Mouse (Mus musculus) C2C12 (cell line): ENCODE measurements around the gene Rere. TPM values are rescaled to one million over a fixed set of nuclear protein-coding genes. Genes with fewer than 3 reads are reported as not detected.

Experiments used
- H3K27me3 ChIP-seq: one replicate; pipeline ENCODE4 v1.6.1; 2011; ENCODE audit not compliant: control insufficient read depth, insufficient read depth, insufficient read length
- H3K36me3 ChIP-seq: one replicate; pipeline ENCODE4 v1.6.1; 2011; ENCODE audit not compliant: control insufficient read depth, insufficient read depth
- H3K4me3 ChIP-seq: one replicate; pipeline ENCODE4 v1.5.1; 2011; ENCODE audit warnings: mild to moderate bottlenecking, control low read depth; ENCODE audit not compliant: poor library complexity, insufficient read depth, severe bottlenecking
- H3K79me2 ChIP-seq: one replicate; pipeline ENCODE4 v1.6.1; 2011; ENCODE audit not compliant: control insufficient read depth, insufficient read depth
- H3K79me3 ChIP-seq: one replicate; pipeline ENCODE4 v1.6.1; 2011; ENCODE audit warnings: low read depth, control low read depth
- H3ac ChIP-seq: one replicate; pipeline ENCODE3; 2011; ENCODE audit warnings: low read depth; ENCODE audit not compliant: control insufficient read depth, insufficient read length
- CEBPB ChIP-seq: IDR thresholded peaks from one replicate; pipeline ENCODE4 v1.6.1; 2011; ENCODE audit warnings: low read depth, mild to moderate bottlenecking, control low read depth, moderate library complexity
- CTCF ChIP-seq: IDR thresholded peaks from one replicate; pipeline ENCODE4 v1.5.1; 2011; ENCODE audit not compliant: control insufficient read depth, insufficient read depth, insufficient read length
- FOSL1 ChIP-seq: IDR thresholded peaks from one replicate; pipeline ENCODE4 v1.8.0; 2011; ENCODE audit warnings: mild to moderate bottlenecking, low read length; ENCODE audit not compliant: poor library complexity, insufficient read depth, severe bottlenecking
- MAX ChIP-seq: IDR thresholded peaks from one replicate; pipeline ENCODE4 v1.6.1; 2011; ENCODE audit warnings: mild to moderate bottlenecking, control low read depth
- MYOD1 ChIP-seq: IDR thresholded peaks from one replicate; pipeline ENCODE4 v1.6.1; 2011; ENCODE audit warnings: low read depth; ENCODE audit not compliant: control insufficient read depth, insufficient read length
- MYOG ChIP-seq: IDR thresholded peaks from one replicate; pipeline ENCODE4 v1.6.1; 2011; ENCODE audit not compliant: control insufficient read depth, insufficient read length; ENCODE audit errors: extremely low read depth
- USF1 ChIP-seq: IDR thresholded peaks from one replicate; pipeline ENCODE4 v1.6.1; 2011; ENCODE audit warnings: low read depth, mild to moderate bottlenecking, control low read depth, moderate library complexity
- polyA plus RNA-seq: library from polyadenylated mRNA; unstranded; fragments of >200 nt; fragmentation: generic; extraction: Trizol; gene quantifications from one replicate; pipeline ENCODE4 v1.2.1, GENCODE M21; 2012; ENCODE audit warnings: missing spikeins

Gene Rere
- polyA plus RNA-seq, 1 experiment = 27.1 TPM

DNA sequence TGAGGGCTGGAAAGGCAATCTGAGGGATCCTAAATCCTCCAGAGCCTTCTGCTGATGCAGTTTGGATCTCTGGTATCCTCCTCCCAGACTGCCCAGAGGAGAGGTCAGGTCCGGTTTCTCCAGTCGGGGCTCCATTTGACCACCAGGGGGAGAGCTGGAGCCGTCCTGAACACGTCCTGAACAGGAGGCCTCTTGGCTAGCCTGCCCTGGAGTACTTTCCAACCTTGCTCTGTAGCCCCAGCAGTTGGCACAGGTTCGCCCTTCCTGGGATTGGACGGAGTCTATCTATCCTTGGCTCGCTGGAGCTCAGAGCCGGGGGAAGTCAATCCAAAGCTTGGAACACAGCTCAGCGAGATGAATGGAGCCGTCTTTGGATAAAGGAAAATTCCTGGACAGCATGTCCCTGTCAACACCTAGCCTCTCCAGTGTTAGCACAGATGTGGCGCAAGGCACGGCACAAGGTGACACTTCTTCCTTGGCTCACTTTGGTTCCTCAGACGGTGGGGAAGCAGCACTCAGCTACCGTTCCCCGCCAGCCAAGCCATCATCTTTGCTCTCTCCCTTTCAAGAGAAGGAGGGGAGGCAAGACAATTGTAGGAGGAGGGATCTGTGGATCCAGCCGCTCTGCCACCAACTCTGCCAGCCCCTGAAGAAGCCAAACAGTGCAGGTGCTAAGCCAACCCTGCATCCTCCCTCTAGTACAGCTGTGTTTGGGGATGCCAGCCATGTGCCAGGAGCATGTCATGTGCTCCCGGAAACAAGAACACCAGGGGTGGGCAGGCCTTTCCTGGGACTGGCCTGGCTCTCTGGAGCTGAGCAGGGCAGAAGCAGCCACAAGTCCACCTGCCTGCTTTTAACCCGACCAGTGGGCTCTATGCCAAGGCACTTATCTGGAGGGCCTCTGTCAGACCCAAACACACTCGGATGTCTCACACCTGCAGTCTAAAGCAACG lies 23.9 kb upstream of the Rere start:
- Histone ChIP-seq H3K27me3 (no peaks in the 10 kb centered on the region), H3ac (no peak overlapping the region), H3K4me3 (no peak overlapping the region), H3K79me2 (no peaks in the 10 kb centered on the region), H3K79me3 (no peaks in the 10 kb centered on the region), H3K36me3 (peaks cover 8% of the 10 kb centered on the region)
- TF ChIP-seq CEBPB (no peak), CTCF (peak; percentile 63)

DNA sequence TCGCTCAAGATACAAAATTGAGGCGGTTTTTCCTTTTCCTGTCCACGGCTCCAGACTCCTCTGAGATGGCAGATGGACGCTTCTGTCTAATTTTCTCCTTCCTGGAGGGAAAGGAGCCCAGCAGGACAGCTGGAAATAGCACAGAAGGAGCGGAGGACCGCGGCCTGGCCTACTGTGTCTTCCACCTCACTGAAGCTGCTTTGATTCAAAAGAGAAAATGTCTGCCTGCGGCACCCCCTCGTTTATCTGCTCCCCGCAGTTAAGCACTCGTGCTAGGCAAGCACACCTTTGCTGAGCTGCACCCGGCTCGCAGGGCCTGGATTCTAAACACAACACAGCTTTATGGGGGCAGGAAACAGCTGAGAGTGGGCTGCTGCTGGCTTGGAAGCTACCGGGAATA lies 23.1 kb upstream of the Rere start:
- Histone ChIP-seq H3K79me3 (no peaks in the 10 kb centered on the region), H3ac (no peak overlapping the region), H3K79me2 (no peaks in the 10 kb centered on the region), H3K27me3 (no peaks in the 10 kb centered on the region), H3K36me3 (peaks cover 3% of the 10 kb centered on the region), H3K4me3 (no peak overlapping the region)
- TF ChIP-seq MYOG (no peak), CTCF (no peak), USF1 (no peak), MAX (no peak)

DNA sequence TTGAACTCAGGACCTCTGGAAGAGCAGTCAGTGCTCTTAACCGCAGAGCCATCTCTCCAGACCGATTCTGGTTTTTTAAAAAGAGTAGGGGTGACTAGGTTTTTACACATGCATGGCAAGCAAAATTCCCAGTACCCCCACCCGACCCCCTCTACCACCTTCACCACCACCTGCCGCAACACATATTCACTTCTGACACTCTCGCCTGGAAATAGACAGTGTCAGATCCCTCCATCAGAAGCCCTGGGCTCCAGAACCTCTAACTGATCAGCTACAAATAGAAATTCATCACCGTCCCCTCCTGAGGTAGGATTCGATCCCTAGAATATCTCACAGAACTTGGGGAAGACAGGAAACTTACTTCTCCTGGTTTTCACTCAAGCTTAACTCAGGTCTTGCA lies 21.9 kb upstream of the Rere start:
- no peak for TF ChIP-seq USF1
- TF ChIP-seq MAX = no peak
- no peak for TF ChIP-seq CEBPB
- no peak for TF ChIP-seq MYOD1
- no peak for TF ChIP-seq CTCF
- no peak for TF ChIP-seq MYOG
- no peak for TF ChIP-seq FOSL1
- H3K36me3 ChIP-seq = peaks cover 3% of the 10 kb centered on the region
- H3K27me3 ChIP-seq = no peaks in the 10 kb centered on the region
- no peaks in the 10 kb centered on the region for H3K79me3 ChIP-seq
- H3K79me2 ChIP-seq = no peaks in the 10 kb centered on the region
- no peak overlapping the region for H3ac ChIP-seq
- no peak overlapping the region for H3K4me3 ChIP-seq

DNA sequence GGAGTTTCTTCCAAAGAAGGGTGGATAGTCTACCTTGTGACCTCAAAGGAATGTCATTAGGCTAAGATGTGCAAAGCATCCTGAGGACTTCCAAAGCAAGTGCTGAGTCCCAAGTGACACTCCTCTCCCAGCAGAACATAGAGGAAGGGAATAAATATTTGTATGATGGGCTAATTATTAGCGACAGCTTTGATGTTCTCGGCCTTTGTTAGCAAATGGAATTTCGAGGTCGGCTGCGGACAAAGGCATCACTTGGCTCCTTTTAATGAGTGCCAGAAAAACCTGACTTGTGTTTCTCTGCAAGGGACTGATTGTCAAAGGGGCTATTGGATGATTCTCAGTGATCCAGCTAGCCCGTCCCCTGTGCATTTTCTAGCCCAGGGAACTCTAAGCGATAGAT lies 21.3 kb upstream of the Rere start:
- Histone ChIP-seq H3K79me2 (no peaks in the 10 kb centered on the region), H3K27me3 (no peaks in the 10 kb centered on the region), H3K4me3 (no peak overlapping the region), H3K79me3 (no peaks in the 10 kb centered on the region), H3K36me3 (peaks cover 3% of the 10 kb centered on the region), H3ac (no peak overlapping the region)
- TF ChIP-seq MAX (no peak), CEBPB (no peak), CTCF (no peak), MYOD1 (no peak), USF1 (no peak), MYOG (no peak), FOSL1 (no peak)

DNA sequence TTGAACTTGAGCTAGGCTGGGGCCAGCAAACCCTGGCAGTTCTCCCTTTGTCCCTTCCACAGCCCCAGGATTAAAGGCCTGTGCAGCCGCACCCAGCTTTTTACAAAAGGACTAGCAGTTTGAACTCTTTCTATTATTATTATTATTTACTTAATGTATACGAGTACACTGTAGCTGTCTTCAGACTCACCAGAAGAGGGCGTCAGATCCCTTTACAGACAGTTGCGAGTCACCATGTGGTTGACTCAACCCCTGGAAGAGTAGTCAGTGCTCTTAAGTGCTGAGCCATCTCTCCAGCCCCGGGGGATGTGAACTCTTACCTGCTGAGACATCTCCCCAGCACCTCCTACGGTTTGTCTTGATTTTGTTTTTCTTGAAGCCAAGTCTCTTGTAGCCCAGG lies 20.7 kb upstream of the Rere start:
- no peak for TF ChIP-seq USF1
- no peak for TF ChIP-seq CEBPB
- no peak for TF ChIP-seq CTCF
- no peak for TF ChIP-seq MYOG
- no peak for TF ChIP-seq MYOD1
- no peak for TF ChIP-seq FOSL1
- TF ChIP-seq MAX = no peak
- H3K79me2 ChIP-seq = no peaks in the 10 kb centered on the region
- H3K4me3 ChIP-seq = no peak overlapping the region

DNA sequence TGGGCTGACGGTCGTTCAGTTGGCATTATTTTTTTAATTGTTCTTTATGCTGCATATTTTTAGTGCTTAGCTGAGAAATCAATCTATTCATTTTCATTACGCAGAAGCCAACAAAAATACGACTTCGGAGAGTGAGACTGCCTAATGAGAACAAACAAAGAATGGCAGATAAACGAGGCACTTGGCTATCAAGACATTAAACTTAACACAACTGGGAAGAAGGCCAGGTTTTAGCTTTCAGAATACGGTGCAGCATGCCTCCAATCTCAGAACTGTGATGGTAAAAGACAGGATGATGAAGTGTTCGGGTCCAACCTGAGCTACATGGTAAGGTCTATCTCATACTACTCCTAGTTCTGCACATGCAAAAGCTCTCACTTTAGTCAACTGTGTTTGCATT lies 19.1 kb upstream of the Rere start:
- Histone ChIP-seq H3K4me3 (no peak overlapping the region), H3ac (no peak overlapping the region), H3K36me3 (no peaks in the 10 kb centered on the region), H3K79me3 (no peaks in the 10 kb centered on the region), H3K27me3 (no peaks in the 10 kb centered on the region), H3K79me2 (no peaks in the 10 kb centered on the region)
- TF ChIP-seq CEBPB (no peak), MAX (no peak), FOSL1 (no peak), CTCF (no peak), USF1 (no peak), MYOG (no peak), MYOD1 (no peak)

More for the DNA sequence above, 20.7 kb upstream of the Rere start:
- Histone ChIP-seq H3ac (no peak overlapping the region), H3K27me3 (no peaks in the 10 kb centered on the region), H3K79me3 (no peaks in the 10 kb centered on the region), H3K36me3 (peaks cover 3% of the 10 kb centered on the region)
